Mouse (Mus musculus): ENCODE data around the gene Fntb.

Fntb gene

DNA sequence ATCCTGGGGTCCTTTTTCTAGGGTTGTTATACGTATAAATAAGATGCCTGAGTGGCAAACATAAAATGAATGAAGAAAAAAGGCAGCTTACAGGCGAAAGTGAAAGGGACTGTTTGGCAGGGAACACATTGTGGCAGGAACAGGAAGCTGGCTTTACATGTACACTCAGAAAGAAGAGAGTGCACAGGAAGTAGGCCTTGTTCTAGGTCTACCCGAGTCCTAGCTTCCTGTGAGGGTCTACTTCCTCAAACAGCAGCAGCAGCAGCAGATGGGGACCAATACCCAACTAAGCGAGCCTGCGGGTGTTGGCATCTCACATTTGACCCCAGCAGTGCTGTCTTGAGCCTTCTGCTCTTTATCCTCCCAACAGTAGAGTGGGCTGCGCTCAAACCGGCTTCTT lies 121.4 kb downstream of the Fntb start:
- DNase-seq (ENCODE audit: inconsistent ontology term) = no peak

DNA sequence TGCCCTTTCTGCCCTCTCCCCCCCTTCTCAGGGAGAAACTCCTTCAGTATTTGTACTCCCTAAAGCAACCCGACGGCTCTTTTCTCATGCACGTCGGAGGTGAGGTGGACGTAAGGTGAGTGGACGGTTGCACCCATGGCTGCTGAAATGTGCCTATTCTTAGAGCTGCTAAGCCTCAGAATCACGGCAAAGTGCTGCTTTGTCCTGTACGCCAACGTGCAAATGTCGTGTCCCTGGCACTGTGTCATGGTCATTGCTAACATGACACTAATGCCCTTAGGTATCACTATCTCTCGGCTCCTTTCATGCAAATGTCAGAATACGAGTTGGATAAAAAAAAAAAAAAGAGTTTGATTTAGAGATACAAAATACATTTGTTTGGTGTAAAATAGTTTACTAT lies 122.6 kb downstream of the Fntb start:
- no peak for DNase-seq (ENCODE audit: inconsistent ontology term)

DNA sequence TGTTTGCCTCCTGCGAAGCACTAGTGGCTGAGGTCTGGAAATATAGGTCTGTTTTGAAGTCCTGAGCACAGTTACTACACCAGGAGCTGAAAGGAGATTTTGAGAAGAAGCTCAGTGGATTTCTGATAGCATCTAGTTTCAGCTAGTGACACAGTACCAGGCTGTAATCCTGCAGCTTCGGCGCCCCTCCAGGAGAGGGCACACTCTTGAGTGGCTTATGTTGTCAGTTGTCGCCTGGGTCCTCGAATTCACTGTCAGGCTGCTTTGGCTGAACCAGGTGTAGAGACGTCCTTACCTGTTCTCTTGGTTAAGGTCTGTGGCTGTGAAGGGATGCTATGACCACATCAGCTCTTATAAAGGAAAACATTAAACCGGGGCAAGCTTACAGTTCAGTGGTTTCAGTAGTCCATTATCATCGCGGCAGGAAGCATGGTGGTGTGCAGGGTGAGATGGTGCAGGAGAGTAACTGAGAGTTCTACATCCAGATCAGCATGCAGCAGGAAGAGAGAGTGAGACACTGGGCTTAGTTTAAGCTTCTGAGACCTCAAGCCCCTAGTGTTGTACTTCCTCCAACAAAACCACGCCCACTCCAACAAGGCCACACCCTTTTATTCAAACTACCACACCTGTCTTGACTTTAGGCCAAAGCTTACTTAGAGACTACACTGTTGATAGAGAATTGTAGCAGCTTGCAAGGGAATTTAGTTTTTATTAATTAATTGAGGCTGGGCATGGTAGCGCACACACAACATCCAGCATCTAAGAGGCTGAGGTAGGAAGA lies 124.2 kb downstream of the Fntb start:
- no peak for DNase-seq (ENCODE audit: inconsistent ontology term)

DNA sequence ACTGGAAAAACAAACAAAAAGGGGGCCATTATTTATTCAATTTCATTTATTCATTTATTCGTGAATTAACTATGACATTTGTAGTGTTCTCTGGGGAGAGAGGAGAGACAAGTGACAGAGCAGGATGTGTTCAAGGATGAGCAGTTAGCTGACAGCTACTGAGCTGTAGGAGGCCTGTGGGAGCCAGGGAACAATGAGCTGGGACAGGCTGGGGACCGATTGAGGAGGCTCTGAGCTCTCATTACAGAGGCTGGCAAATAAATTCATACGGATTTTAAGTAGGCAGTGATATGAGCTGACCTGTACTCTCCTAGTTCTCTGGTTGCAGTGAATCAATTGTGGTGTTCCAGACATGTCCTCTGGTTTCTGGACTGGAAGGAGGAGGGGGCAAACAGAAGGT lies 125.8 kb downstream of the Fntb start:
- DNase-seq (ENCODE audit: inconsistent ontology term) = no peak

DNA sequence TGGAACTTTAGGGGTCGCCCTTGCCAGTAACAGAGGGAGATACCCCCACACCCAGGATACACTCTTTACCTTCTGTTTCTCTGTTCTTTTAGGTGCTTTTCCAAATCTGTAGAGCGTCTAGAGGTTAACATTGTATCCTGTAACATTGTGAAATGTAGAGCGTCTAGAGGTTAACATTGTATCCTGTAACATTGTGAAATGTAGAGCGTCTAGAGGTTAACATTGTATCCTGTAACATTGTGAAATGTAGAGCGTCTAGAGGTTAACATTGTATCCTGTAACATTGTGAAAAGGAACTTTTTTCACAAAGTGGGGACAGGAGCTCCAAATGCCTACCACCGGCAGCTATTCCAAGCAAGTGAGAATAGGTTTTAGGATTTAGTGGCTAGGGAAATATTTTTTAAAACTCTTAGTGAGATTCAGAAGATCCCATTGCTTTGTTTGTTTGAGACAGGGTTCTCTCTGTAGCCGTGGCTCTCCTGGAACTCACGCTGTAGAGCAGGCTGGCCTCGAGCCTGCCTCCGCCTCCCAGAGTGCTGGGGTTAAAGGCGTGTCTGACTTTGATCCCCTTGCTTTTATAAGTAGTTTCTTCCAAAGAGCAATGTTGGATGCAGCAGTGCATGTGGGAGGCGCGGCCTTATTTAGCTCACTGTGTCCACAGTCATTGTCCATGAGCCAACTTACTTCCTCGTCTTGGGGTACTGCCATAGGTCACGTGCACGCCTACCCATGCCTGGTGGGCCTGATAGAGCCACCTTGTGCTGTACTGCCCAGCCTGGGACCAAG lies 127.7 kb downstream of the Fntb start:
- DNase-seq (ENCODE audit: inconsistent ontology term) = no peak

DNA sequence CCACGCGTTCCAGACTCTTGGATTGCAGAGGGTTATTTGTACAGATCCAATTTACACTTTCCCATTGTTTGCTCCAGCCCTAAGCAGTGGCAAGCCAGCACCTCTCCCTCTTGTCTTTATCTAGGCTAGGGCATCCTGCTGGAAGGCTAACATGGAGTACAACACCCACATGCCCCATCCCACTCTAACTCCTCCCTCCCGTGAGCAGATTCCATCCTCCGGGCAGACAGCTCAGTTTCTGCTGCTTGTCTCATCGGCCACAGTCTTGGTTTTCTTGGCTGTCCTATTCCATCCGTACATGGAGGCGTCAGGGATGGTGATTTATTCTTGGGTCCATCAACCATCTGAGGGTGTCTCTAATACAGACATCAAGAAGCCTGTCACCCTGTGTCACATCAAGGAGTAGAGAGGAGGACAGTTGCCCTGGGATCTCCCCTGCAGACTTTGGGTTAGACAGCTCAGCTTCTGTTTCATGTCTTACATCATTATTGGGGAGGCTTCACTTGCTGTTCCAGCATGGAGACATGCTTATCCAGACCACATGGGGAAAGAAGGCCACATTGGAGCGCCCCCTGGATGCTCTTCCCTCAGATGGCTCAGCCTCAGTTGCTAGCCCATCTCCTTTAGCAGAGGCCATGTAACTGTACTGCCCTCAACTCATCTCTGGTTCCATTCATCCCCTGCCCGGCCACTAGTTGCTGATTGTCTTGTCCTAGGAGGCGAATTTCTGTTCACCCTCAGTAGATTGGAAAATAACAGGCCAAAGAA lies 129.6 kb downstream of the Fntb start:
- no peak for DNase-seq (ENCODE audit: inconsistent ontology term)

DNA sequence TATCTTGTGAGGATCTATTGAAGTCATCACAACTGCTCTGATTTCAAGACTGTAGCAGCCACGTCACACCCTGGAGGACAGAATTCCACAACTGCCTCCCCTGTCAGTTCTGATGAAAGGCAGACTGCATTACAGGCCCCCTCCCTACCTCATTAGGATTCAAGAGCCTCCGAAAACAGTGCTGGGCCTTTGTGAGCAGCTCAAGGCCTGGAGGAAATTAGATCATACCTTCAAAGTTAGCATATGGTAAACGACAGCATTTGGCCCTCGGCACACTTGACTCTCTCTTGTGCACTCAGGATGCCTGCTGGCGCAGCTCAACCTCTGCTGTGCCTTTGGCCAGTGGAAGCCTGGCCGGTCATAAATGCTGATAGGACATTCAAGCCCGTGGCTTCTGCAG lies 130.4 kb downstream of the Fntb start:
- DNase-seq (ENCODE audit: inconsistent ontology term) = no peak

DNA sequence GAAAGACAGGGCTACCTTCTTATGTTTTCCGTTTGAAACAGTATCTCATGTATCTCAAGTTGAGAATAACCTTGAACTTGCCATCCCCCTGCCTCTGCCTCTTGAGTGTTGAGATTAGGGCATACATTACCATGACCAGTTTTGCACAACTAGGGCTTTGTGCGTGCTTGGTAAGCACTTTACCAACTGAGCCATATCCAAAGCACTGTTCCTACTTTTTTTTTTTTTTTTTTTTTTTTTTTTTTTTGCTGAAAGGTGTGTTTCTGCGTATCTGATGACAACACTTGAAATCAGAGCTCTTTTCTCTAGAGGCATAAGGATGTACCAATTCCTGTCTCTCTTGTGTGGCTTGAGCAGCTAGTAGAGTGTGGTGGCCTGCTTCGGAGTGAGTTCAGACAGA lies 131.2 kb downstream of the Fntb start:
- no peak for DNase-seq (ENCODE audit: inconsistent ontology term)

DNA sequence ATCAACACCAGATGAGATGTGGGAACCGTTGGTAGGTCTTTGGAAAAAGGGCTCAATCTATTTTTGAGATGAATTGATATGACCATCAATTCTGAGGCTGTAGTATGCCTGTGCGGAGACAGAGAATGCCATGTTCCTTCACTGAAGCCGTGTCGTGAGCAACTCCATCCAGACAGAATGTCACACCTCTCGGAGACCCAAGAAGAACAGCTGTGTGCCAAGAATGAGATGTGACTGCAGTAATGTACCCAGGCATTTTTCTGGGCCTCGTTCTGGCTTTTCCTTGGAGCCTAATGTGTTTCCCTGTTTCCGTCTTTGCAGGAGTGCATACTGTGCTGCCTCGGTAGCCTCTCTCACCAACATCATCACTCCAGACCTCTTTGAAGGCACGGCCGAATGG lies 131.6 kb downstream of the Fntb start:
- no peak for DNase-seq (ENCODE audit: inconsistent ontology term)

DNA sequence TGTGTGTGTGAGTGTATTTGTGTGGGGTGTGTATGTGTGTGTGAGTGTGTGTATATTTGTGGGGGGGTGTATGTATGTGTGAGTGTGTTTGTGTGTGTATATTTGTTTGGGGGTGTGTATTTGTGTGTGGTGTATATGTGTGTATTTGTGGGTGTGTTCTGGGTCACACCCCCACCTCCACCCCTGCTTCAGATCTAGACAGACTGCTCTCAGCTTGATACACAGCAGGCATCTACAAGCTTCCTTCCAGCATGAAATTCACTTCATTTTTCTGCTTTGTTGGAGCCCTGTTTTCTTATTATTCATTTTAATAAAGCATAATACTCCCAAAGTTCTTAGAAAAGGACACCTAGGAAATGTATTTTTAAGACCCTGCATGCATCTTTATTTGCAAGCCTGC lies 132.8 kb downstream of the Fntb start:
- no peak for DNase-seq (ENCODE audit: inconsistent ontology term)

DNA sequence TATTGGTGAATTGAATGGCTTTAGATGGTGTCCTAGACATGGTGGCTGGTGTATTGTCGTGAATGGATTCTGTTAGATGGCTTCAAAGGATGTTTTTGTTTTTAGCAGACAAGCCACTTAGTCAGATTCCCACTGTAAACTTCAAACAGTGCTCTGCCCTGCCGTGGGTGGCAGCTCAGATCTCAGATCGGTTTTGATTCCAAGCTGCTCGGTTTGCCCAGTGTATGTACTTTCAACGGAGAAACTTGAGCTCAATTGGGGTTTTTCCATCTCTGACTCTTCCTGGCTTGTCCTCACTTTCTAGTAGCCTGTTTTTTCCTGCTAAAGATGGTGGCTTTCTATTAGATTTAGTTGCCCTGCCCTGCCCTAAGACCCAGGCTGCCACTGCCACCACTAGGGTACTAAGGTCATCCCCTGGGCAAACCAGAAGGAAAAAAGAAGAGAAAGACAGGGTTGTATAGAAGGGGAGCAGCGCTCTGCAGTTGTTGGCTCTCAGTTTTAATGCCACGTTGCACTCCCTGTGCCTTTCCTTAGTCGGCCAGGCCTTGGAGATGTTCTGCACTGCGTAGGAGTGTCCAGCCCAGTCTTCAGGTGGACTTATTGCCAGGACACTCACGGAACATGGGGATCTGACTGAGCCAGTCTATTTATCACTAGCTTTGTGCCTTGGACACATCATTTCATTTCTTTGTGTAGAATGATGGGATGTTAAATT lies 134.0 kb downstream of the Fntb start:
- DNase-seq (ENCODE audit: inconsistent ontology term) = no peak

DNA sequence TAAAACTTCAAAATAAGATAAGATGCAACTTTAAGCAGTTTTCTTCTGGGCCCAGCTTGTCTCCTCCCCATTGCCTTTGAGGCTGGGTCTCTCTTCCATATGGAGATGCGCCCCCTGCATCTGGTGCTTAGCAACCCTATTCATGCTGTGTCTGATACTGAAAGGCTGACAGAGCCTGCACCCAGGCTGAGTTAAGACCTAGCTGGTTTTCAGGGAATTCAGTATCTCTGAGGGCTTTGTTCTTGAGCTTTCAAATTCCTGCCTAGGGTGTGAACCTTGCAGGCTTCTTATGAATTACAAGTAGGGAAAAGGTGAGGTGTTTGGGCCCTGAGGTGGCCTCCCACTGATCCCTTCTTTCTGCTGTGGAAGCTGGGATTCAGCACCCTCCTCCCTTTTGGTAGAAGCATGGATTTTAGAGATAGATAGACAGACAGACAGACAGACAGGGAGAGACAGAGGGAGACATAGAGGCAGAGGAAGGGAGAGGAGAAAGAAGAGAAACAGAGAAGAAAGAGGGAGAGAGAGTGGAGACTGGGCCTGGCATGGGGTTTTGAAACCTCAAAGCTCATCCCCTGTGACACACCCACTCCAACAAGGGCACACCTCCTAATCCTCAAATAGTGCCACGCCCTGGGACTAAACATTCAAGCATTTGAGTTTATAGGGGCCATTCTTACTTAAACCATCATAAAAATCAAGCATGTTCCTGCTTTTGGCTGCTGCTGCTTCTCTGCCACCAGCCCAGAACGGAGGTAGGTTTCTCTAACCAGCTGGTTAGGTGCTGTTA lies 136.3 kb downstream of the Fntb start:
- no peak for DNase-seq (ENCODE audit: inconsistent ontology term)

DNA sequence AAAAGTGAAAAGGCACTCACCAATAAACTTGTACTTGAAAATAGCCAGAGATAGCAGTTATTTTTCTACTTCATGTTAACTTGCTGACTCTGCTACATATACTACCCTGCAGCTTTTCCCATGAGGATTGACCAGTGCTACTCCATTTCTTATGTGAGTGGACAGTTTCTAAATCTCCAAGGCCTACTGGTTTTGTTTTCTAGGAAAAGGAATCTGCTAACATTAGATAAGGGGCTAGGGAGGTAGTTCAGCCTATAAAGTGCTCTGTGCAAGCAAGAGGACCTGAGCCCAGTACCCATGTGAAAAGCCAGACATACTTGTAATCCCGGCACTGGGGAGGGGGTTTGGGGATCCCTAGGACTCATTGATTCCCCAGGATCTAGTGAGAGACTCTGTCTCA lies 140.9 kb downstream of the Fntb start:
- DNase-seq (ENCODE audit: inconsistent ontology term) = no peak

DNA sequence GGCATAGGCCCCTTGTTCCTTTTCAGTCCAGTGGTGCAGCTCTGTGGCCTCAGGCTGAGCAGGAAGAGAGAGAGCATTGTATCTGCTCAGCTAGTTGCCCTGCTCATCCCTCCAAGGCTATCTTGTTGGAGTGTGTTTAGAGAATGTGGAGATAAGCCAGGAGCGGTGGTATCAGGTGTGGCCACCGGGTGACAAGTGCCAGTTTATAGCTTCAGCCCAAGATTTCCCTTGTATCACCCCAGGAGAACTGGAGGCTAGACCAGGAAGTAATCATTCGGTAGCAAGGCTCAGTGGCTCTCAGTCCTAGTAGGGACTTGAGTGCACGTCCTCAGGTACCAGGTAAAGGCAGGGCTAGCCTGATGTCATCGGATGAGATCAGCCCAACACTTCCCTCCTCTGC lies 143.8 kb downstream of the Fntb start:
- no peak for DNase-seq (ENCODE audit: inconsistent ontology term)

DNA sequence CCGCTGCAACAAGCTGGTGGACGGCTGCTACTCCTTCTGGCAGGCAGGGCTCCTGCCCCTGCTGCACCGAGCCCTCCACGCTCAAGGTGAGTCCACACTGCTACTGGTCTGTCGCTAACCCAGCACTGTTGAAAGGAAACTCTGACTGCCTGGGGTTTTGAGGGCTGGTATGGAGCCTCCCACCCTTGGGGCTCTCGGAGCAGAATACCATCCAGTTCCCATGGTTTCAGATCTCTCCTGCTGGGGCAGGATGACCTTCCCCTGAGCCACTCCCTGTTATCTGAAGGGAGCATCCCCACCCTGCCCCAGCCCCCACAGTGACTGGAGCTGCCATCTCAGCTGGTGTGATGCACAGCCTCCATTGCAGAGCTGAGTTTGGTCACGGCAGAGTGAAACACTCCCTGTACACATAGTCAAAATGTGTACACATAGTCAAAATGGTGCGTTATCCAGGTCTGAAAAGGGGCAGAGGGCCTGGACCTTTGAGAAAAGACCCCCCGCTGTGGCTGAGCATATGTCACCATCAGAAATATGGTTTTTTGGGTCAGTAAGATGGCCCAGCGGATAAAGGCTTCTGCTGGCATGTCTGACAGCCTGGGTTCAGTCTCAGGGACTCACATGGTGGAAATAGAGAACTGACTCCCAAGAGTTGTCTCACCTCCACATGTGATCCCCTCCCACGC lies 145.0 kb downstream of the Fntb start:
- DNase-seq (ENCODE audit: inconsistent ontology term) = no peak

DNA sequence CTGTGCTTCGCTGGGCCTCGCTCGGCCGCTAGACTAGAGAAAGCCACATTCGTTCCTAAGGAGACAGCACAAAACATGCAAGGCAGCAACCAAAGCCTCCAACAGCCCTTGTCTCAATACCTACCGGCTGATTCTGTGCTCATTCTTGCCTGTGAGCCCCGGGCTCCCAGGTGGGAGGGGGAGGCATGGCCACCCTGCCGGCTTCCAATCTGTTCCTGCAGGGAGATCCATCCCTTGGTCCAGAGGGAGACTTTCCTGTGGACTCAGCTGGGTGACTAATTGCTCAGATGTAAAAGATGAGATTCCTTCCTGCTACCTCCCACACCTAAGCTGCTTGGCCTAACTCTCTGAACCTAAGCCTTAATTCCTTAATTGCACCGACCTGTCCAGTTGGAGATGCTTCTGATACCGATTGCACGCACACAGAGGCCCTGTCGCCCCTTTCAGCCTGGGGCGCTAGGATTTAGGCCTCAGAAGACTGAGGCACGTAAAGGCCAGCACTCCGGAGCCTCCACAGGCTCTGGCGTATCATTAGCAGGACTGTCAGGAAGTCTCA lies 145.9 kb downstream of the Fntb start:
- DNase-seq (ENCODE audit: inconsistent ontology term) = no peak

DNA sequence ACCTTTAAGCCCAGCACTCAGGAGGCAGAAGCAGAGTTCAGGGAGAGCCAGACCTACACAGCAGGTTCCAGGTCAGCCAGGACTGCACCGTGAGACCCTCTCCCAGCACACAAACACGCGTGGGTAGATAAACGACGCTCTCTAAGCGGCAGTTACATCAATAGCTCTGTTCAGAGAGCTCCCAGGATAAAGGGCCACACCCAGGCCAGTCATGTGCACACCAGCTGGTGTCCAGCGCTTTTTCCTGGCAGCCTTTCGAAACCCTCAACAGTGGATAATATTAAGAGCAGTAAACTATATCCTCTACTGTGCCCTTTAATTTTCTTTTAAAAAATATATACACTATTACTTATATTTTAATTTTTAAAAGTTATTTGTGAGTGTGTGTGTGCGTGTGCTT lies 146.8 kb downstream of the Fntb start:
- DNase-seq (ENCODE audit: inconsistent ontology term) = no peak

DNA sequence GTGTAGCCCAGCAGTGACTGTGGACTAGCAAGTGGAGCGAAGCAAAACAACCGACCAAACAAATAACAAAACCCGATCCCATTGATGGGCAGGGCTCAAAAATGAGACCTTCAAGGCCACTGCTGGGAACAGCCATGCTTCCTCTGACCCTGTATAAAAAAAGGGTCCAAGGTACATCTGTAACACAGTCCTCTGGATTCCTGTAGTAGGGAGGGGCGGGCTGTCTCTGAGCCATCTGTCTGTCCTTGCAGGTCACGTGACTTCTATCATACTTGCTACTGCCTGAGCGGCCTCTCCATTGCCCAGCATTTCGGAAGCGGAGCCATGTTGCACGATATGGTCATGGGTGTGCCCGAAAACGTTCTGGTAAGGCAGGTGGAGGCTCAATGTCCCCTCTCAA lies 150.8 kb downstream of the Fntb start:
- no peak for DNase-seq (ENCODE audit: inconsistent ontology term)

DNA sequence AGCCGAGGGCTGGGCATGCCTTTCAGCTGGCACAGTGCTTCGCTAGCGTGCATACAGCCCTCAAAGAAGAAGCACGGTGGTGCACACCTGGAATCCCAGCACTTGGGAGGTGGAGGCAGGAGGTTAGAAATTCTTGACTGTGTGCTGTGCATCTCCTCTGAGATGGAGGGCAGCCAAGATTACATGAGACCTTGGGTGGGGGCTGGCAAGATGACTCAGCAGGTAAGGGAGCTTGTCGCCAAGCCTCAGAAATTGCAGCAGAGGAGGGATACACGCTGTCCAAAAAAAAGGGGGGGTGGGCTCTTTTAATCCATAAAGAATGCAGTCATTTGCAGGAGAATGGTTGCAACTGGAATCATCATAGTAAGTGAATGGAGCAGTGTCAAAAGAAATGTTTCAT lies 152.7 kb downstream of the Fntb start:
- no peak for DNase-seq (ENCODE audit: inconsistent ontology term)

DNA sequence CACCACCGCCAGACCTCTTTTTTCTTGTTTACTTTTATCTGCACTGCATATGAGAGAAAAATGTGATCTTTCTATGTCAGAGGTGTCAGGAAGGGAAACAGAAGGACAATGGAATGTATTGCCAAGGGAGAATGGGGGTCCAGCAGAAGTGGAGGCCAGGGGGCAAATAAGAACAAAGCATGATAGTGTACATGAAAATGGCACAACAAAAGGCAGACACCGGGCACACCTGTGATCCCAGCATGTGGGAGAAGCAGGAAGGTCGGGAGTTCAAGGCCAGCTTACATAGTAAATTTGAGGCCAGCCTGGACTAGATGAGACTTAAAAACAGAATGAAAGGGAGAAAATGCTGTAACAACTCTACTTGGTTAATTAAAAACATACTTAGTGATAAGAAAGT lies 153.5 kb downstream of the Fntb start:
- DNase-seq (ENCODE audit: inconsistent ontology term) = no peak
